Mouse (Mus musculus): Measurements from ENCODE around the gene Tlx2. TPM values are rescaled to one million over a fixed set of nuclear protein-coding genes. Genes with fewer than 3 reads are reported as not detected.

The Tlx2 gene
- total RNA-seq (2023) = not detected

GRCm38 (mm10) chr6:83070247-83070310 is at the start of gene Tlx2:
Gene Tlx2 (minus strand): TSS chr6:83070293.

GRCm38 (mm10) chr6:83115011-83115671 is 45.0 kb upstream of the Tlx2 start, which contains the start of gene Mogs:
Gene Mogs (plus strand): TSS chr6:83115496.

GRCm38 (mm10) chr6:83108762-83109668 is 38.9 kb upstream of the Tlx2 start, which contains the start of gene Mrpl53:
Gene Mrpl53 (plus strand): TSS chr6:83109040.

GRCm38 (mm10) chr6:83101316-83101687 is 31.2 kb upstream of the Tlx2 start, which contains the start of the genes Ccdc142 and Gm42688:
Gene Ccdc142 (plus strand): TSS chr6:83101601.
Gene Gm42688 (plus strand): TSS chr6:83101617.

GRCm38 (mm10) chr6:83086121-83087035 is 16.3 kb upstream of the Tlx2 start, which contains the start of gene Lbx2:
Gene Lbx2 (plus strand): TSS chr6:83086367.

GRCm38 (mm10) chr6:83077630-83078323 is 7.7 kb upstream of the Tlx2 start, which contains the start of gene Pcgf1:
Gene Pcgf1 (plus strand): TSS chr6:83077869.

GRCm38 (mm10) chr6:83057790-83058189 is 12.3 kb downstream of the Tlx2 start, which contains the start of gene Dqx1:
Gene Dqx1 (plus strand): TSS chr6:83057844.

DNA sequence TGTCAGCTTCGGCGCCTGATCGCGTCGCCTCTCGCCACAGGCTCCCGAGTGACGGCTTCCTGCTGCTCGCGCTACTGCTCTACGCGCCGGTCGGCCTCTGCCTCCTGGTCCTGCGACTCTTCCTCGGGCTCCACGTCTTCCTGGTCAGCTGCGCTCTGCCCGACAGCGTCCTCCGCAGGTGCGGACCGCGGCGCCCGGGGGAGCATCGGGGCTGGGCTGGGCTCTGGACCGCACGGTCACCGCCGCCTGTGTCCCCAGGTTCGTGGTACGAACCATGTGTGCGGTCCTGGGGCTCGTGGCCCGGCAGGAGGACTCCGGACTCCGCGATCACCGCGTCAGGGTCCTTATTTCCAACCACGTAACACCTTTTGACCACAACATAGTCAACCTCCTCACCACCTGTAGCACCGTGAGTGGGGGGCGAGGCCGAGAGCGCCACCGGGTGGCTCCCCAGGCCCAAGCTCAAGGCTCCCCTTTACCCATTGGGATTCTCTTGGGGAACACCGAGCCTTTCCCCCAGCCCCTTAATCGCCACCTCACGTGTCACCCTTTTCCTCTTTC is 15.1 kb downstream of the Tlx2 start, which contains the start of gene Htra2:
Gene Htra2, minus strand, starts transcription at position 403 of the 561 bp plus-strand sequence.

GRCm38 (mm10) chr6:83054074-83054851 is 15.8 kb downstream of the Tlx2 start, which contains the start of gene Aup1:
Gene Aup1 (plus strand): TSS chr6:83054521.

DNA sequence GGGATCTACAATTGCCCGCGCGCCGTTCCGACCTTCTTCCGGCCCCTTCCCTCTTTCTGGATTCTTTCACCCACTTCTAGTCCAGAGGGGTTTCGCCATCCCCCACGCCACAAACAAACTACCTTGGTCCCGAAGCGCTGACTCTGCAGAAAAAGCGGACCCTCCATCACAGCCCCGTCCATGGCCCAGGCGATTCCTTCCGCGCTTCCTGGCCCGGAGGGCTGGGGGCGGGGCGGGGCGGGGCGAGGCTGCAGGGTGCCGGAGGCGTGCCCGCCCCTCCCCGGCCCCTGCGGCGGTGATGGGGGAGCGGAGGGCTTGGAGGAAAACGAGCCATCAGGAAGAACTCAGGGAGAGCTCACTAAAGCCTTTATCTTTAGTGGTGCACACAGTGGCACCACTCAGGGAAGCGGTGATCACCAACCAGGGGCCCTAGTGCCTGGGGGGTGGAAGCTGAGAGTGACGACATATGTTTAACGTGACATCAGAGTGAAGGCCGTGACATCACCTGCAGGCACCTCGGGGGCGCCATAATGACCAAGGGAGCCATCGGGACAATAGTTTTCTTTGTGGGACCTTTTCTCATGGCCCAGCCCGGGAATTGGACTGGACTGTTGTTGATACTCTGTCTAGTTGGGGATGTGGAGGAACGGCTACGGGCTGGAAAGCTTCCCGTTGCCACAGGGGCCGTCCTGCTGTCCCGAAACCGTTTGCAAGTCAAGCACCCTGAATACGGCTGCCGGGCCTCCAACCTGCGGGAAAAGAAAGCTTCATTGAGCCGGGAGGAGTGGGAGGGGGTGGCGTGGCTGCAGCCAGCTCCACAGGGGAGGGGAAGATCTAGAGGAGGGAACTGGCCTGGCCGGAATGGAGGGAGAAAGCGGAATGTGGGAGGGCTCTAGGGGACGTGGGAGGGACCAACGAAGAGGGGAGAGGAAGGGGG is 36.6 kb downstream of the Tlx2 start, which contains the start of the genes Dok1 and Loxl3:
Gene Dok1, minus strand, starts transcription at position 223 of the 937 bp plus-strand sequence.
Gene Loxl3, plus strand, starts transcription at position 925 of the 937 bp plus-strand sequence.

Other genes with a start within 250 kb of the Tlx2 start
- gene Sema4f, start 130.5 kb downstream of the Tlx2 start, total RNA-seq (2023) = 10 to 100 TPM; 26.6 to 30.3 TPM
- gene M1ap, start 123.4 kb downstream of the Tlx2 start, total RNA-seq (2023) = 1 to 10 TPM; 2.8 to 3.6 TPM
- gene Dok1, start 36.8 kb downstream of the Tlx2 start, total RNA-seq (2023) = 10 to 100 TPM; 25.4 to 32.9 TPM
- gene Loxl3, start 36.1 kb downstream of the Tlx2 start, total RNA-seq (2023) = under 1 TPM; 0.33 to 0.64 TPM
- gene Aup1, start 15.8 kb downstream of the Tlx2 start, total RNA-seq (2023) = 100 to 1,000 TPM; 211 to 234 TPM
- 10 to 100 TPM; 46.8 to 56.0 TPM for gene Htra2, start 15.0 kb downstream of the Tlx2 start, total RNA-seq (2023)
- 1 to 10 TPM; 5.6 to 5.9 TPM for gene Dqx1, start 12.4 kb downstream of the Tlx2 start, total RNA-seq (2023)
- 10 to 100 TPM; 14.6 to 19.6 TPM for gene Pcgf1, start 7.6 kb upstream of the Tlx2 start, total RNA-seq (2023)
- under 1 TPM in 1 of 2 experiments, not detected in 1; 0.60 TPM for gene Lbx2, start 16.1 kb upstream of the Tlx2 start, total RNA-seq (2023)
- gene Ccdc142, start 31.3 kb upstream of the Tlx2 start, total RNA-seq (2023) = 1 to 10 TPM; 4.9 to 7.7 TPM
- 1 to 10 TPM; 4.2 to 4.9 TPM for gene Gm42688, start 31.3 kb upstream of the Tlx2 start, total RNA-seq (2023)
- gene Mrpl53, start 38.7 kb upstream of the Tlx2 start, total RNA-seq (2023) = 10 to 100 TPM; 23.8 to 24.2 TPM
- gene Mogs, start 45.2 kb upstream of the Tlx2 start, total RNA-seq (2023) = 10 to 100 TPM; 30.9 to 31.2 TPM
- gene Wbp1, start 51.3 kb upstream of the Tlx2 start, total RNA-seq (2023) = 10 to 100 TPM; 31.6 to 34.0 TPM
- 10 to 100 TPM; 16.4 to 22.2 TPM for gene Ino80b, start 55.1 kb upstream of the Tlx2 start, total RNA-seq (2023)
- gene Rtkn, start 65.2 kb upstream of the Tlx2 start, total RNA-seq (2023) = under 1 TPM; 0.46 to 0.78 TPM
- gene Wdr54, start 86.1 kb upstream of the Tlx2 start, total RNA-seq (2023) = not detected
- not detected for gene 1700003E16Rik, start 86.1 kb upstream of the Tlx2 start, total RNA-seq (2023)
- 100 to 1,000 TPM; 113 to 130 TPM for gene Dctn1, start 95.6 kb upstream of the Tlx2 start, total RNA-seq (2023)
- gene Slc4a5, start 149.5 kb upstream of the Tlx2 start, total RNA-seq (2023) = not detected